Mouse (Mus musculus): ENCODE results near the gene Il9.

Il9 gene

DNA sequence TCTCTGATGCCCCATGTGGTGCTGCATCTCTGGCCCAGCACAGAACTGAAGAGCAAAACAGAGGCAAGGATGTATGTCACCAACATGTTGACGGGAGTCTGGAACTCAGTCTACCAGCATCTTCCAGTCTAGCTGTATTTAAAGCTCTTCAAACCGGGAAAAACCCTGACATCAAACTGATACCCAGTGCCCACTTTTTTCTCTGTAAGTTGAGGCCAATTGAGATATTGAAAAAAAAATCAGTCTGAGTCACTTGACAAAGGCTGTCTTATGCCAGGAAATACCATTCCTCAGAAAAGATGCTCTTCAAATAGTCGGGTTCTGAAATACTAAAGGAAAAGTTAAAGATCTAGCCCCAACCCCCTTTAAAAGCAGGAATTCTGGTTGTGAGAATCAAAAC is at the start of gene Il9:
Gene Il9, minus strand, starts transcription at position 101 of the 400 bp plus-strand sequence.
- no peak for DNase-seq (ENCODE audit: low spot score)

DNA sequence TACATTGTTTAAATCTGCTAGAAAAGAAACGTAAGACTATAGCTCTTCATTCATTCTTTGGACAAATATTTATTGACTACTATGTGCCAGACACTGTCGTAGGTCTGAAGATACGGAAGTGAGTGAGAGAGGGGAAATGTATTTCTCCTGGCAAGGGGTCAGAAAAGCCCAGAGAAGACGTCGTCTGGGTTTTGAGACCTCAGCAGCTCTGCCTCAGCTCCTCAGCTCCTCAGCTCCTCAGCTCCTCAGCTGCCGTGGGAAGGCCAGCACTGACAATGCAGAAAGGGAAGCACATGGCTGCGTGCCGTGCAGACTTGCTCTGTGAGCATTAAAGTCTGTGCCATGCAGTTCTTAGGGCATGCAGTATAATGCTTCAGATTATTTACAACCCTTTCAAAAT is 47.6 kb upstream of the Il9 start:
- no peak for DNase-seq (ENCODE audit: low spot score)

DNA sequence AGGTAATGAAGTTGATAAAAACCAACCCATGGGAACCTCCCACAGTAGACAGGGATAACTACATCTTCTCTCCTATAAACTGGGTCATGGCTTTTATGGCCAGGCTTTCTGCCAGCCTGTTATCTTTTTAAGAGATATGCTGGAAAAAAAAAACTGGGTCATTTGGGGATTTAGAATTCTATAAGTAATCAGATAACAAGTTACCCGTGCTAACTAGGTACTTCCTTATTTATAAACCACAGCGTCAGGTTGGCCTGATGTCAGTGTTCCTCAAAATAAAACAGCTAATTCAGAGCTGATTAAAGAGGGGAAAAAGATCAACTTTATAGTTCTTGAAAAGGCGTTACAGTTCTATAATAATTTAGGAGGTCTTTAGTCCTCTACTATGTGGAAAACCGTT is 47.0 kb upstream of the Il9 start:
- DNase-seq (ENCODE audit: low spot score): no peak

DNA sequence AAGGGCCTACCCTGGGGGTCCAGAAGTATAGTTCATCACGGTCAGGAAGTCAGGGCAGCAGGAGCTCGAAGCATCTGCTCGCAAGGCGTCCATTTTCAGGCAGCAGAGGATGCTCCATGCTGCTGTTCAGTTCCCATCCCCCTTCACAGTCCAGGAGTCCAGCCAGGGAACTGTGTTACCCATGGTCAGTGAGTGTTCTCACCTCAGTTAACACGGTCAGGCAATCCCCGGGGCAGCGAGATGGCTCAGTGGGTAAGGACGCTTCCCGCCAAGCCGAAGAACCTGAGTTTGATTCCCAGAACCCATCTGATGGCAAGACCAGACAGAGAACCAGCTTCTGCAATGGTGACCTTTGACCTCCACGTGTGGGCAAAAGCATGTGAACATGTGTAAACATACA is 46.2 kb upstream of the Il9 start:
- DNase-seq (ENCODE audit: low spot score): no peak

DNA sequence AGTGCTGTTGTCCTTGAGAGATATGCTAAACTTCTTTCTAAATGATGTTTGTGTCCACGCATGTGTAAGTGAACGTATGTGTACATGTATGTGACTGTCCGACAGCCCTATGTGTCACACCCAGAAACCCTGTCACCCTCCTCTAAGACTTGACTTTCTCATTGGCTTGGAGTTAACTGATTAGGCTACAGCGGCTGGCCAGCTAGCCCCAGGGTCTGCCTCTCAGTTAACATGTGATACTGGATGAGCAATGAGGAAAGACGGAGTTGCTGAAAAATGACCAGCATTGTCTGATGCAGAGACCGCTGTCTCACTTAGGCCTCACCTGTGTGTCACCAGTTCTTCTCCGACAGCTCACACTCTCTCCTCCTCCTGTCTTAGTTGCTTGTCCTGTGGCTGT is 45.8 kb upstream of the Il9 start:
- DNase-seq (ENCODE audit: low spot score): no peak

DNA sequence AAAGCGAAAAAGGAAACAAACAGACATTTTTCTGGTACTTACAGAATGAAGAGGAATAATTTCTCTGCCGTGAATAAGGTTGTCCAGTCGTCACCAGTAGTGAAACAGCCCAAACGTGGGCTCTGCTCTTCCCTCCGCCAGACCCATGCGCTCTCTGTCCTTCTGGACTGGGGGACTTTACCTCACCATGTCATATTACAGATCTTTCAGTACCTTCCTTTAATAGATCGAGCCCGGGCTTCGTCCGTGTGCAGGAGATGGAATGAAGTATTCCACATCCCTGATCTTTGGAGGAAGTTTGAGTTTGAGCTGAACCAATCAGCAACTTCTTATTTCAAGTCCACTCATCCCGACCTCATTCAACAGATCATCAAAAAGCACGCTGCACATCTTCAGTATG is 44.8 kb upstream of the Il9 start:
- no peak for DNase-seq (ENCODE audit: low spot score)

DNA sequence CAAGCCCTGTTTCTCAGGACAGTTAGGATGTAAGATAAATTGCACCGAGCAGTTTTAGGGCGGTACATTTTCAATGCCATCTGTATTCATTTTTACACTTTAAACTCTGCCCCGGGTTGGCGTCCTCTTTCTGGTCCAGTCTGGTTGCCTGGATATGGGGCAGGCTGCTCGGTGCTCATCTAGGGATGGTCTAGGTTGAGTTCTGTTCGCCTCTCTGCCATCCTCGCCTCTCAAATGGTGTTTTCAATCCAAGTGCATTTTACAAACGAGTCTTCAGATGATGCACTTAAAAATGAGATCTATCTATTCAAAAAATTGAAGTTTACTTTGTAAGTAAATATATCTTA is 40.7 kb upstream of the Il9 start:
- no peak for DNase-seq (ENCODE audit: low spot score)

DNA sequence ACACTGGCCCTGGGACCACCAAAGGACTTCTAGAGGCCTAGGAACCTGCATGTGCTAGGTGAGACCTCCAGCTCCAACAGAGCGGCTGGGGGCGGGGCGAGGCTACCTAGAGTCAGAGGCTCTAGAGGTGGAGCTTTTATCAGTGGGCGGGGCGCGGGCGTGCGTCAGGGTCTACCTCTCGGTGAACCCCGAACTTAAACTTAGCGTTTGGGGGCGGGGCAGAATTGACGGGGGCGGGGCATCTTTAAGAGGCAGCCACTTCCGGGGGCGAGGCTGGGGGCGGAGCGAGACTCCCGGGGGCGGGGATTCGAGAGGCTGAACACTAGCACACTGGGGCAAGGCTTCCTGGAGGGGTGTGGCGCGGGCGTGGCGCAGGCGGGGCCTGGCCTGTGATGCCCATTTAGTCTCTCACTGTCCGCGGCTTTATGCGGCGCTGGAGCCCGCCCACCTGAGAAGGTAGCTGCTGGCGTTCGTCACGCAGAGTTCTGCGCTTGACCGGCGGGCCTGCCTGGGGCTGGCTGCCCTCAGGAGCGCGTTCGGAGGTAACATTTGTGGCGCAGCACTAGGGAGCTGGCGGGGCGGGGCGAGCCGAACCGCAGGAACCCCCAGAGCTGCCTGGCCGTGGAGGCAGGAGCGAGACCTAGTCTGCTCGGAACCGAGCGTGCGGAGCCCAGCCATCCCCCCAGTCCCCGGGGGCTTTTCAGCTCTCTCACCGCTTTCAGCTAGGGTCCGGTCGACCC is 40.2 kb upstream of the Il9 start, which contains the start of gene Fbxl21:
Gene Fbxl21, plus strand, starts transcription at position 392 of the 740 bp plus-strand sequence.
- DNase-seq (ENCODE audit: low spot score): peak; percentile 66

DNA sequence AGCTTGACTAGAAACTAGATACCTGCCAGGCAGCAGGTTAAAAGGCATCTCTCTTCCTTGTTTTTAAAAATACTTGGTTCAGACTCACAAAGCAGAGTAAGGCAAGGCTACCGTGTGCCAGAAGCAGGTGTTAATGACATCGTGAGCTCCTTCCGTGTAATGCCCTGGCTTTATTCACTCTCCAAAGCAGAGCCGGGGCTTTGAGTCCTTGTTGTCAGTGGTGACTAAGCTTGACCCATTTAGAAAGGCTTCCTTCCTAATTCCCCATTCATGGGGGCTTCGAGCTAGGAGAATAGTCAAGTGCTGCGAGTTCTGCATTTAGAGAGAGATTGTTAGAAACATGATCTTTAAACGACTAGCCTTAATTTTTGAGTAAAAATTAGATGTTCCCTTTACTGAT is 34.8 kb upstream of the Il9 start:
- DNase-seq (ENCODE audit: low spot score): no peak

DNA sequence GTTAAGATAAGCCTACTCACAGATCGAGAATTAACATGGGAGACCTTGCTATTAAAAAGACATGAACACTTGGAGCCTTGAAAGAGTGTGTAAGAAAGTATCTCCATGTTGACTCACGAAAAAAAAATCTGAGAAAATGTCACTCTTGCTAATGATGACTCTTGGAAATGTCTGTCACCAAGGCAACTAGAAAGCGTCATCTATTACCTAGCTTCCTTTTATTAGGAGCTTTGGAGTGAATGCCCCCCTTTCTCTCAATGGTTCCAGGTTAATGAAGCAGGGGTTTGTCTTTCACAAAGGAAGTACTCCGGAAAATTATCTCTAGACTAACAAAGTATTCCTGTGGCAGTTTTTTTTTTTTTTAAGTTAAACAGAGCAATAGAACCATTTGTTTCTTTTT is 34.3 kb upstream of the Il9 start:
- DNase-seq (ENCODE audit: low spot score): no peak

DNA sequence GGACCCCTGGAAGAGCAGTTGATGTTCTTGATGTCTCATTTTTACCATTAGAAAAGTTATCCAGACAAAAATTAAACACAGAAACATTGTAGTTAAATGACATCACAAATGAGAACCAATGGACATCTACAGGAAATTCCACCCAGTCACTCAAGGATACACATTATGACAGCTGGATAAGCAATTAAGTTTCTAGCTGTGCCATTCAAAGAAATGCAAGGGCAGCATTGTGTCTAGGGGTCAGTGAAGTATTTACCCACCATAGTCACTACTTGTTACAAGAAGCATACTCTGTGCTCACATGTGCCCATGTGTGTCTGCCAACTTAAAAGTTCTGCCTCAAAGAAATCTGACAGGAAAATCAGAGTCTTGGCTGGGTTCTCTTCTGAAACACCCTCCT is 31.5 kb upstream of the Il9 start:
- no peak for DNase-seq (ENCODE audit: low spot score)

DNA sequence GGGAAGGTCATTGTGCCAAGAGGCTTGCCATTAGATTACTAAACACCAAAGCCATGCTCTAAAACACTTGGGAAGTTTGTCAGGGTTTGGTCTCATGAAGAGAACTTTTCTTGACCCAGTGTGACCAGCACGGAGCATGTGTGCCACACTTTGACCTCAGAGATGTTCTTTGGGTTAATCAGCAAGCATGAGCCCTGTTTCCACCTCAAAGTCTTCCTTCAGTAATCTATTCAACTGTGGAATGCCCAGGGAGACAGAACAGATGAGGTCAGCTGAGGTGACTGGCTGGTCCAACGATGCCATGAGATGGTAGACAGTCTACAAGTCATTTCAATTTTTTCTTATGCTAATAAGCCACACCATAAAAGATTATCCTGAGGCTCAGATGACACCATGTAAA is 27.8 kb upstream of the Il9 start:
- no peak for DNase-seq (ENCODE audit: low spot score)

DNA sequence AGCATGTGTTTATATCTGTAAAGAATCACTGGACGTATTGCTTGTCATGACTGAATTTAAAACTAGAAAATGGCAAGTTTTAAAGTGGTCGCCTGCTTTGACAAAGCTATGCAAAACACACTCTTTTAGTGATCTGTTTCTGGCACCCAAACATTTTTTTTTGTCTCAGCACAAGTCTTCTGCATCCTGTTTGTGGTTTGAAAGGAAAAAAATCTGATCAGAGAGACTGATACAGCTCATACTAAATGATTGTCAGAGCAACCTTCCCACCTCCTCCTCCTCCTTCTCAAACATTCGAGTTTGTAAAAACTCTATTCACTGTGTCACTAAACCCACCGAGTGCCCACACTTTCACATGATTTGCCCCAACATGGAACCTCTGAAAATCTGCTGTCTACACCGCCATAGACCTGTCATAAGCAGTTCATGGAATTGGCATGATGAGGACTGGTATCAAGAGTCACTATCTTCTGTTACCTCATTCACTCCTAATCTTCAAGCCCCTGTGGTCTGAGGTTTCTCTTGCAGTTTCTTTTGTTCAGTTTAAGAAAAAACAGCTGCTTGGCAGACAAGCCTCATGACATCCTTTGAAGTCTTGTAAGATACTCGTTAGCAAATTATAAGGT is 24.9 kb upstream of the Il9 start:
- DNase-seq (ENCODE audit: low spot score): no peak

DNA sequence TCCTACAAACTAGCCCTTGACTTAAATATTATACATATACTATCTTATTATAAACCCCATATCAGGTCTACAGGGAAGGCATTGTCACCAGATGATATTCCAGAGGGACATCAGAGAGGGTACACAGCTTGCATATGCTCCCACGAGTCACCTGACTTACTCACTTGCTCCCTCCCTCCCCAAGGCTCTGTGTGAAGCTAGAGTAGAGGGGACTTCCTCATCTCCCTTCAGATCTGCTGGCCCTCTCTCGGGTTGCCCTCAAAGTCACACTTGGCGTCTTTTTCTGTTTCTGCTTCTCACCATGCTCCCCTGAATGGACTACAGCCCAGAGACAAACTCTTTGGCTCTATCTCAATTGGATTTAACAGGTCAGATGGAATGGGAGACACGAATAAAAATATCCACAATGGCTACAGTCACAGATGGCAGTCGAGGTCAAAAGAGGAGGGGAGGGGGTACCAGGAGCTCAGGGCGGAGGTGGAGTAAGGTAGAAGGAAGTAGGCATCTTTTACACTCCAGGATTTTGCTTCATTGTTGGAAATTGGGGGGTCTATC is 19.9 kb upstream of the Il9 start:
- DNase-seq (ENCODE audit: low spot score): no peak

DNA sequence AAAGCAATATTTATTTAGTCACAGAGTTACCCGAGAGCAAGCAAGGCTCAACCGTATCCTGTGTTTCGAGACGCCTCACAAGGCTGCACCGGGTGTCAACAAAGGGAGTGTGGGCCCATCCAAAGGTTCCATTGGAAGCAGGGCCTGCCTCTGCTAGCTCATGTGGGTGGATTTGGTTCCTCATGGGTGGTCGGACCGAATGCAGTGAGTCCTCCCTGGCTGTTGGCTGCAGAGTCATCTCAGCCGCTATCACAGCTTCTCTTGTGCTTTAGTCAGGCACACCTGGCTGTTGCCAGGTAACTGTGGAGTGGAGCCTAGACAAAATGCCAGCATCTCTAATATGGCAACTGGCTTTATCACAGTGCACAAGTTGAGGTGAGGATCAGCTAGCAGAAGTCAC is 18.6 kb upstream of the Il9 start:
- no peak for DNase-seq (ENCODE audit: low spot score)

DNA sequence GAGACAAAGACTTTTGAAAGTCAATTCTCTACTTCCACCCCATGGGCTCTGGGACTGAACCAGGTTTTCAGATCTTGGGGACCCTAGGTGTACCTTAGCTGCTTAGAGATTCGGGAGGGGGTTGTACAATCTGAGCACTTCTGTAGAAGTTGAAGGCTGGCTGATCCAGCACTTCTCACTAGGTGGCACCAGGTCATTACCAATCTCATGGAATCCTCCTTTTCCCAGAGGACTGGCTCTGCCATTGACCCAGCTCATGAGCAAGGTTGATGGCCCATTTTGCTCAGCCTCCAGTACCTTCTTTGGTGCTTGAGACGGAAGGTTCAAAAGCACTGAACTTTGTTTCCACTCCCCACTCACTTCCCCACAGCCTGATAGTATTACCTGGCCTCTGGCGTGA is 18.1 kb upstream of the Il9 start:
- no peak for DNase-seq (ENCODE audit: low spot score)

DNA sequence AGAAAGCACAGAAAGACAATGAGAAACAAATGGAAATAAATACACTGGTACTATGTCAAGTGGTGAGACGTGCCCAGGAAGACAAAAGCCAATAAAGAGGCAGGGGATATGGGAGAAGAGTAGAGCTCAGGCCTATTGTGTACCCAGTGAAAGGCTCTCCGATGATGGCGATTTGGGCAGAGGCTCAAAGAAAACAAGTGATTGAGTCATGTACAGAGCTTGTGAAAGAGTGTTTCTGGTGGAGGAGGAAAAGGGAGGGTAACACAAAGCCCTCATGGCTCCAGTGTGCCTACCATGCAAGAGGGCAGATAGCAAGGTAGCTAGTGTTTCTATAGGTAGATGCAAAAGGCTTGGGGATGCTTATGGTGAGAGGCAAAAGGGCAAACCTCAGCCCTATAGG is 12.4 kb upstream of the Il9 start:
- DNase-seq (ENCODE audit: low spot score): no peak

DNA sequence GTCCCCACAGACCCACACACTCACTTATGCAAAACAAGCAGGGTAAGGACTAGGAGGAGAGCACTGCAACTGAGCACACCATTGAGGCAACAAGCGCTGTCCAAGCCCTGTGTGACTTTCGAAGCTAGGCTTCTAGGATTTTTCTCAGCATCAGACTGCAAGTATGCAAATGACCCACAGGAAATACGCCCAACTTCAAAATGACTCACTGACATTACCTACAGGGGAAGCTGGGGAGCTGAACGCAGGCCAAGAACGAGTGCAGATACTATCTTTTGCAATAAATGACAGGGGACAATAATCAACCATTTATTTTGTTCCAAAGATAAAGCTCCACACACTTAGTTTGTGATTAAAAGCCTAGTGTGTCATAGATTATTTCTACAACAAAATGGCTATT is 6.0 kb upstream of the Il9 start:
- DNase-seq (ENCODE audit: low spot score): no peak

DNA sequence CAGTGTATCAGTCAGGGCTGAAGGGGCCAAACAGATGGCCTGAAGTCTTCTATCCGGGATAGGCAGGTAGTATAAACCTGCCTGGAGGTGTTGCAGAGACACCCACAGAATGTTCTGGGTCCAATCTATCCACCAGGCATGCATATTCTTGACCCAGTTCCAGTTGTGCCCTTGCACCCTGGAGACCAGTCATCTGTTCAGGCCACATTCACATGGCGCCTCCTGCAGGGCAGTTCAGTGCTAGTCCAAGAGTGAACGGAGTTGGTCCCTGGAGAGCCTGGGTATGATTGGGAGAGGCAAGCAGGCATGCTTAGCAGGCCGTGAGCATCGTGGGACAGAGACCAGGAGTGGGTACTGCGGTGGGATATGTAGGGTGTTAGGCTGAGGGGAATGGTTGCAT is 4.0 kb downstream of the Il9 start:
- DNase-seq (ENCODE audit: low spot score): no peak

DNA sequence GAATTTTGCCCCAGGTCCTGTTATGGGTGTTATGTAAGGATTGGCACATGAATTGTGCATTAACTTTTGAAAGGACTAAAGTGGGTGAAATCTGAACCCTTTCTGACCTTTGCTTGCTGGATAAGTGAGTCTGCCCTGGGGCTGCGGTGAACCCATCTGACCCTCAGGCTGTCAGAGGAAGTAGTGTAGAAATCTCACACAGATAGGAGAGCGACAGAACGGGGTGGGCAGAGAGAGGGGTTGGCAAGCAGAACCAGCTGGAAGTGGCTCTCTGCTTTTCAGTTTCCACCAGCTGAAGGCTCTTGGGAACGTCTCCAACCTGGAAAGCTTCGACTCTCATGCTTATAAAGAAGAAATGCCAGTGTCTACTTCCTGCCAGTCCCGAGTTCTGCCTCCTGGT is 4.8 kb downstream of the Il9 start:
- DNase-seq (ENCODE audit: low spot score): no peak

DNA sequence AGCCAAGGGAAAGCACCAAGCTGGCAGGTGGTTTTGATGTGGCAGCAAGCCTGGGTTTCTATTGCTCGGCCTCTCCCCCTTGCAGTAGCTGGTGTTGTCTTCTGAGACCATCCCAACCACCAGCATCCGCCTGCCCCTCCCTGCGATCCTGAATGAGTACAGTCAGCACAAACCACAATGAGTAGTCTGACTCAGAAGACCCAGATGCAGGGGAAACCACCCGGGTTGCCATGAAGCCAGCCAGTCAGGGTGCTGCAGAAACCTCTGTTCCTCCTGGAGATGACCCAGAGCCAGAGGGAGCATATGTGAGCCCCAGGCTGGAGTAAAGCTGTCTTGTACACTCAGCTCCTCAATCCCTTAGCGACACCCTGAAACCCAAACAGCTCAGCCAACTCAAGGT is 5.3 kb downstream of the Il9 start:
- DNase-seq (ENCODE audit: low spot score): no peak

DNA sequence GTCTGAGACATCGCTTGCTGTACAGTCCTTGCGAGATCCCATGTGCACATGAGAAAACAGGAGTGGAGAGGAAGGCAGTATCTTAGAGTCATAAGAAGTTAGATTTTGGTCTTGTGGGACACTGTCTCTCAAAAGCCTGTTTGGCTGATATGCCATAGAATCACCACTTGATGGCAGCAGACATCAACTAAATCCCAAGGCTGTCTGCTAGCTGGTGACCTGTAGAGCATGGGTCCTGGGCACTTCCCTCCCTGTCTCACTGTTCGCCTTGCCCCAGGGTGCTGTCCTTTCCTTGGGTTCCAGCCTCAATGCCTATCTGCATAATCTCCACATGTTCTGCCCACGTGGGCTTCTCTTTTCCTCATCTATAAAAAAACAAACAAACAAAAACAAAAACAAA is 6.7 kb downstream of the Il9 start:
- DNase-seq (ENCODE audit: low spot score): no peak

DNA sequence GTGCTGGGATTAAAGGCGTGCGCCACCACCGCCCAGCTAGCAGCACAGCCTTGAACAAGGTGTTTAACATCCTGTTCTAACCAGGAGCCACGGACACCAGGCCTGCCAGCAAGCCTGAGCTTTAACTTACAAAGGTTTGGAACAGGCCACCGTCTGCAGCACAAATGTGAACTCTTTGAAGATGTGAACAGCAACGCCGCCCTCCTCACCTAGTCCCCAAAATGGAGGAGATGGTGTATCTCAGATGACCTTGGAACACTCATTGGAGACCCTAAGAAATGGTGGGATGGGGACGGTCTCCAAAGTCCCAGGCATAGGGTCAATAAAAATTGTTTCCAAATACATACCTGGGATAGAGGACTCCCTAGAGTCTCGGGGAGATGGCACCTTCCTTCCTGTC is 9.4 kb downstream of the Il9 start:
- DNase-seq (ENCODE audit: low spot score): no peak

DNA sequence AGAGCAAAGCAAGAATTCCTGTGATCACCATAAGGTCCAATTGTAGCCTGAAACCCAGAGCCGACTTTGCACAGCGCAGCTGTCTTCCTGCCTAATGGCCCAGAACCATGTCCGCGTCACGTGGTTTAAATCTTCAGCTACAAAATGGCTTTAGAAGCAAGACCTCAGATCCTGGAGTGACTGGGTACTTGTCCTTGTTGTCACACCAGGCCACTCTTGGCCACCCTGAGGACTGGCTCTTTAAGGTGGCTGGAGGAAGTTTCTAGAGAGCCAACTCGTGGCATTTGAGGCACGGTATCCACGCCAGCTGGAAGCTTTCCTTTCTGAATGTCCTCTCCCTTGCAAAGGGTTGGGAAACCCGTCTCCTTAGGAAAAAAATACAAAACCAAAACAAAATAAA is 10.1 kb downstream of the Il9 start:
- no peak for DNase-seq (ENCODE audit: low spot score)

Measured in urinary bladder, postnatal 10 days (tissue).